Mouse (Mus musculus): ENCODE measurements around the gene Cacna2d3.

The Cacna2d3 gene

GRCm38 (mm10) chr14:29391489-29391888 is 330.2 kb downstream of the Cacna2d3 start:
- no peak for DNase-seq (ENCODE audit: low read depth)

DNA sequence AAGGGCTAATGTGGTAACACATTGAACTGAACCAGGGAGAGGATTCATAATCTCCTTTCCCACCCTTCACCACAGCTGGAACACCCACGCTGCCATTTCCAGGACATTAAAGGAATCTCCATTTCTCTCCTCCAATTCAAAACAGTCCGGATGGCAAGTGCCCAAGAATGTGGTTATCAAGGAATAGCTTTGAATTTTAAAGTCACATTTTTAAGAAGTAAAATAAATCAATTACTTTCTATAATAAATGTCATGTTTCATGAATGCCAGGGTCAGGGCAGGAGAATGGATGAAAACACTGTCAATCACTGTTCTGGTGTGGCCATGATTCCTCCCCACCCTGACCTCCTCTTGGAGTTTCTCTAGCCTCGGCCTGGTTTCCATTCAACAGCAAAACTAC is 333.9 kb downstream of the Cacna2d3 start:
- no peak for DNase-seq (ENCODE audit: low read depth)

- no peak for DNase-seq (ENCODE audit: low read depth)
Measured at GRCm38 (mm10) chr14:29385500-29385899, 336.2 kb downstream of the Cacna2d3 start.

GRCm38 (mm10) chr14:29382786-29383185 is 338.9 kb downstream of the Cacna2d3 start:
- no peak for DNase-seq (ENCODE audit: low read depth)

DNA sequence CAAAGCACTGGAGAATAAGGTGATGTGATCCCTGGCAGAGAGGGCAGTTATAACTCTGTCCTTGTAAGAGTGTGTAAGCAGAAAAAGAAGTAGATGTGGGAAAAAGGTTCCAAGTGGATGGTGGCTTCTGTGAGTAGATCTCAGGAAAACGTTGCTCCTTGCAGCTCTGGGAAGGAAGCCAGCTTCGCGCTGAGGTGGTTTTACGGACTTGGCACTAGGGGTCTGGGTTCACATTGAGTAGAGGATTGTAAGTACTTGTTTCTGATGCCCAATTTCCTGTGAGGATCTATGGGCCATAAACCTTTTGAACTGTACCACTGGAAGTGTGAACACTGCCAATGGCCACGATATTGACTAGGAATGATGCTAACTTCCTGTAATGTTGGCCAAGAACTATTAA is 354.8 kb downstream of the Cacna2d3 start:
- no peak for DNase-seq (ENCODE audit: low read depth)

GRCm38 (mm10) chr14:29362448-29362847 is 359.2 kb downstream of the Cacna2d3 start:
- no peak for DNase-seq (ENCODE audit: low read depth)

- DNase-seq (ENCODE audit: low read depth): no peak
Measured at GRCm38 (mm10) chr14:29350627-29351026, 371.0 kb downstream of the Cacna2d3 start.

- no peak for DNase-seq (ENCODE audit: low read depth)
Measured at GRCm38 (mm10) chr14:29341581-29341980, 380.1 kb downstream of the Cacna2d3 start.

GRCm38 (mm10) chr14:29340728-29341127 is 380.9 kb downstream of the Cacna2d3 start:
- DNase-seq (ENCODE audit: low read depth): no peak

DNA sequence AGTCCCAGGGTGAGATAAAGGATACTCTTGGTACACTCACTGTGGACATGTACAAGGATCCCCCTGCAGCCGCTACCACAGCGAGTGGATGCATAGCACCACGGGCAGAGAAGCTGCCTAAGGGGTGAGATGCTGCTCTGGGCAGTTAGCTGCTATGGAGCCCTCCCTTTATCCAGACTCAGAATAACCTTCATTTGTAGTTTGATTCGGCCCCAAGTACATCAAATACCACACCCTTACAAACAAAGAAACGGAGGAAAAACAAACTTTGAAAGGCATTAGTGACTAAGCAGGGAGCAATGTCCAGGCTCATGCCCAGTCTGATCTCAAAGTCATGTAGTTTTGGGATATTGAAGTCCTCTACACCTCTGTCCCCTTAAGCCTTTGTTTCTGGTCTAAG is 386.8 kb downstream of the Cacna2d3 start:
- no peak for DNase-seq (ENCODE audit: low read depth)

DNA sequence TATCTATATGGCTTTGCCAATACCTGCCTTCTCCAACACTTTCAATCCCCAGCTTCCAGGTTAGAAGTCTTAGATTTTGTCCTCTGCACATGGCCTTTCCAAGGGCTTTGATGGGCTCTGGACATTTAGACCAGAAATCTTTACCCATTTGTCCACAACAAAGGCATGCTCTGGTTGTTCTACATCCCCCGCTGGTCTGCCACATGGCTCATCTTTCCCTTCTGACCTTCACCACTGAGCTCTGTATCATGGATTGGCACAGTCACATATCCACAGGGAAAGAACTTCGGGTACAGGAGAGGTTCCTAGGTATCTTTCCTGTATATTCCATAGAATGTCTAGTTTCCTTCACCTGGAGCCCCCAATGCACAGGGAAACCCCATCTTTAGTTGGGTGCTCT is 387.4 kb downstream of the Cacna2d3 start:
- DNase-seq (ENCODE audit: low read depth): no peak

GRCm38 (mm10) chr14:29324430-29324782 is 397.3 kb downstream of the Cacna2d3 start:
- DNase-seq (ENCODE audit: low read depth): no peak

DNA sequence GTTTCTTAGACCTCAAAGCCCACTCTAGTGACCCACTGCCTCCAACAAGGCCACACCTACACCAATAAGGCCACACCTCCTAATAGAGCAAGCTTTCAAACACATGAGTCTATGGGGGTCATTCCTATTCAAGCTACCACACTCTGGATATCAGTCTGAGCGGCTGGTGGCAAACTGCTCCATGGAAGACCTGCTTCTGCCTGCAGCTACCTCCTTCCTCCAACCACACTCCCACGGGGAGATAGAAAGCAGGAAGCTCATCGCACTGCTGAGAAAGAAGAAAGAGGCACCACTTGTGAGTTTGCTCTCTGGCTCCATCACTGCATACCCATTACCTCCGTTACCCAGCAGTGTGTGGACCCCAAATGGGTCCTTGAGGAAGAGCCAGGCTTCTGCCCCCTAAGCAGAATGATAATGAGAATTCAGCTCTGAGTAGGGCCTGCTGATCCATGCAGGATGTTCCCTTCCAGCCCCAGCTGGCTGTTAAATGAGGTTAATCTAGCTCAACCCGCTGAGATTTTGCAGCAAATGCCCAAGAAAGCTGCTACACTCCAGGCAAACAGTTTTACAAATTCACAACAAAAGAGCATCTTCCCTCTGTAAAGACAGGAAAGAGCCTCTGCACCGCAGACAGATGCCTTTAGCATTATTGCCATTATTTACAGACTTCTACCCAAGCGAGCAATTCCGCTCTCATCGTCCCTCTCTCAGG is 397.8 kb downstream of the Cacna2d3 start:
- no peak for DNase-seq (ENCODE audit: low read depth)

- no peak for DNase-seq (ENCODE audit: low read depth)
Measured at GRCm38 (mm10) chr14:29313431-29313830, 408.2 kb downstream of the Cacna2d3 start.

- no peak for DNase-seq (ENCODE audit: low read depth)
Measured at GRCm38 (mm10) chr14:29305623-29306022, 416.0 kb downstream of the Cacna2d3 start.

DNA sequence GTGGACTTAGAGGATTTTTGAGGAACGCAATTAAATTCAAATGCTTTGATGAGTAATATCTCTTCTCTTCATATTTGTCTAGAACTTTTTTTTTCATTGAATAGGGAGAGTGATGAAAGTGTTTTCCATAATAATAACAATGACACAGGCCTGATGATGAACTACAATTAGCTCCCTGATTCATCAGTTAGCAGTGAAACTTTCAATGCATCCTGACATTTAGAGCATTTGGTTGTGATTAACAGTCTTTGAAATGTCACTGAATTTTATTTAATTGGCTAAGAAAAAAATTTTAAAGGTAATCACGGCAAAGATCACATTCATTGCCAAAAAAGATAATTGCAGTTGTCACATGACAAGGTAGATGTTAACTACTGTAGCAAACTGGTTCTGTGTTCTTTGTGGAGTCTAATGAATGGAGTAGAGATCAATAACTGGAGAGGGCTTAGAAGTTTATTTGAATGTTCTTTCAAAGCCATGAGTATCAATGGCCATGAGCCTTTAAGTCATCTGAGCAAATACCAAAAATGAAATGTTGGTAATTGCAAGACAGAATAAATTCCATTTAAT is 425.4 kb downstream of the Cacna2d3 start:
- DNase-seq (ENCODE audit: low read depth): no peak

DNA sequence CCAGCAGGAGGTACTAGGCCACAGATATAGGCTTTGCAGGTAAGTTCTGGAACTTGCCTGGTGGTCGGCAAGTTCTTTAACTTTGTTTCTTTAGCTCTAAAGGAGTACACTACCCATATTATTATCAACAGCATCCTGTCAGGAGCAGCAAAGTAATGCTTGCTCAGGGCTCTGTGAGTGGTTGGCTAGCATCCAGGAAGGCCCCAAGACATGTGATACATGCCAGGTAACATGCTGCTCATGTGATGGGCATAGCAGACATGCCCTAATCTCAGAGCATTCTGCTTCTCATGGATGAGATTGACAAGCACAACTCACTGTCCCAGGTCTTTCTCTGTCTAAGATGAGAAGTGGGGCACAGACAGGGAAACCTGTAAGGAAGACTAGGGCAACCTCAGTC is 442.8 kb downstream of the Cacna2d3 start:
- no peak for DNase-seq (ENCODE audit: low read depth)

DNA sequence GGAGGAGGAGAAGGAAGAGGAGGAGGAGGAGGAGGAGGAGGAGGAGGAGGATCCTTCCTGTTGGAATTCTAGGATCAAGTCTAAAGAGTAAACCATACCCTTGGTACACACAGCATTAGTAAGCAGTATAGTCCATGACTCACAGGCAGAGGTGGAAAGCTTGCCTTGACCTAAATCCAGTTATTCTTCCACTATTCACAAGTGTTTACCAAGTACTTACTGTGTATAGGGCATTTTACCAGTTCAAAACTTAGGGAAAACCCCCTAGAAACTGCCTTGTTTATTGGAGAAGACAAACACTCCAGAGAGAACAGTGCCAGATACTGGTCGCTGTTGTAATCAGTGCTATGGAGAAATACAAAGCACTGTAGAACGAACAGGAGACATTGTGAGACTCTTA is 443.3 kb downstream of the Cacna2d3 start:
- no peak for DNase-seq (ENCODE audit: low read depth)

- no peak for DNase-seq (ENCODE audit: low read depth)
Measured at GRCm38 (mm10) chr14:29277701-29278100, 444.0 kb downstream of the Cacna2d3 start.

DNA sequence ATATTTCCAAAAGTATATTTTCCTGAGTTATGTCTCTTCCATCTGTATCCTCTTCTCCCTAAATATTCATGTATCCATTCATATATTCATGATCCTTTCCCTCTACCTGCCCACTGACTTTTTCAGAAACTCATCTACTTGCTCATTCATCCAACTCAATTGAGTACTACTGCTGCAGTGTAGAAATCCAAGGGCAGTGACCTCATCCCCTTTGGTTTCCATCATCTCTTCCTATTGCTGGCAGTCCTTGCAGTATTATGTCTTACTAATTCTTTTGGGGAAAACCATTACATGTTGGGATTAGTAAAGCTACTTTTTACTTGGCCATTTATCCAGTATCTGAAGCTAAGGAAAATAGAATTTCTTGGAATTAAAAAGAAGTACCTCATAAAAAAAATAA is 447.8 kb downstream of the Cacna2d3 start:
- DNase-seq (ENCODE audit: low read depth): no peak

DNA sequence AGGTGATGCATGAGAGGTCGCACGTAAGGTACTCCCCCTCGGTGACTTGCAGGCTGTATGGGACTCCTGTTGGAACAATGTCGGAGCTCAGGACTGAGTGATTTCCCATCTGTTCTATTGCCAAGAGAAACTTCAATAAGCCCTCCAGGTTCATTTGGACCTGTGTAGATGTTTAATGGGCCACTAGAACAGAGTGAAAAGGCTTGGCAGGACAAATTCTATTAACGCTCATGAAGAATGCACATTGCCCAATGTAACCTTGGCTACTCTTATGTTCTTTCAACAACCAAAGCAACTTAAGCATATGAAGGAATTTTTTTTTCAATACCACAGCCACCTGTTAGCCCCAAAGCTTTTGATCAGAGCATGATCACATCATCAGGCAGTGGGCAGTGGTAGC is 451.1 kb downstream of the Cacna2d3 start:
- DNase-seq (ENCODE audit: low read depth): no peak

- no peak for DNase-seq (ENCODE audit: low read depth)
Measured at GRCm38 (mm10) chr14:29269816-29270215, 451.8 kb downstream of the Cacna2d3 start.

DNA sequence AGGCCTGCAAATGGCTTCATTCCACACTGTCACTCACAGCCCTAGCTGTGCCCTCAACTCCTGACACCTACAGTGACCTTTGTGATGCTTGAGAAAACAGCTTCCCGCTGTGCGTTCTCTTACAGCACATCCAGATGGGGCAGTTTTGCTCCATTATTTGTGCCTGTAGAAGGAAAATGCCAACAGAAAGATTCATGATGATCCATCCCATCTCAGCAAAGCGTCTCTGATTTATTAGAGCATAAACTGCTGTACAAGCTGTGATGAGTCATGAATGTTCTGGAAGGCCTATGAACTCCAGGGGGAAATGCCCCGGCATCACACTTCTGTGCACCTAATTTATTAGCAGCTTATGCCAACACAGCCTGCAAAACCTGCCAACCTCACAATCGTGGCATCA is 453.1 kb downstream of the Cacna2d3 start:
- no peak for DNase-seq (ENCODE audit: low read depth)

- DNase-seq (ENCODE audit: low read depth): no peak
Measured at GRCm38 (mm10) chr14:29267233-29267874, 454.3 kb downstream of the Cacna2d3 start.

All from naive thymus-derived CD4-positive, alpha-beta T cell, adult 2 months (primary cell).